Mouse (Mus musculus) spleen, postnatal 14 days (tissue): ENCODE measurements around the gene Tmem273.

Source experiments
- DNase-seq, 2 experiments: peaks; one replicate each; pipeline ENCODE4 v3.0.0; 2021 to 2022; ENCODE audit warnings: low spot score in 2 of 2

Gene Tmem273

DNA sequence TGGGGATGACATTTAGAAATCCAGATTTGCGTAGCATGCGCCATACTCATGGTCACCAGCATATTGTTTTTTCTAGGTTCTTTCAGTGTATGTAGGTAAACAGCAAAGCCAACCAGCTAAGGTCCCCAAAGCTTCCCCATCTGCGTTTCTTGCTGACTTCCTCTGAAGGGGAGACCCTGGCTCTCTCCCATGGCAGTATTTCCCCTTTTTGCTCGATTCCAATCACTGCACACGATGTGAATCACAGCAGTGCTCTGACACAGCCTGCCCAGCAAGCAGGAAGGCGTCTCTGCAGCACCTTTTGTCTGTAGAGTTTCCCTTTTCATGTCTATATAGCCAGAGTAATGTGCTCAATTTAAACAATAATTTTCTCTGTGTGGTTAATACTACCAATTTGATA, 26.7 kb downstream of the Tmem273 start:
- no peak for DNase-seq

DNA sequence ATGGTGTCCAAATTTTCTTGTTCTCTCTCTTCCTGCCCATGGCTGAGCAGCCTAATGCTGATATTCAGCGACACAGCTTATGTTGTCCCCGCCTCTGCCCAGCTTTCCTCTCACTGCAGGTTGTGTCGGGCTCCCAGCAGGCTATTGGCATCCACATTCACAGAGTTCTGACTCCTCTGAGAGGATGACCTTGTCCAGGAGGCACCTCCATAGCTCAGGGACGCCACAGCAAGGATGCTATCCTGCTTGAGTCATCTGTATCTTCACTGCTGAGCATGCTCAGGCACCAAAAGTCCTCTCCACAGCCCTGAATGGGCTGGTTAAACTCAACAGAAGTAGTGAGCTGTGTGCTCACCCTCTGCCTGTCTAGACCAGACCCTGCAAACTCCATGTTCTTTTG, 29.2 kb downstream of the Tmem273 start:
- DNase-seq, result no peak

DNA sequence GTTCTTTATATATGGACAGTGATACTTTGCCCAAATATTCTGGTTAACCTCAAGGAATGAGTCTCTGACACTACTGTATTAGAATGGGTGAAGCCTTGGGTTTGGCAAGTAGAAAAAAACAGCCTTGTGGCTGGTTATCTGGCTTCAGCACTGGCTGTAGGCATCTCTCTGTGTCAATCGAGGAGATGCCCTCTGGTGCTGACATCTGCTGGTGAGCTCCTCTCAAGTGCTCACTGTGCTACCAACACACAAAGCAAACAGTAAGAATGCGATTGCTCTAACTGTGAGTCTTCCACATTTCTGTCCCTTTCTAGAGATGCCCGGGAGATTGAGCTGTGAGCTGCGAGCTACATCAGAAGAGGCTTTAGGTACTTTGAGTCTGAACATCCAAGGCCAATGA, 30.8 kb downstream of the Tmem273 start:
- no peak for DNase-seq

GRCm38 (mm10) chr14:32817258-32817657, 31.5 kb downstream of the Tmem273 start:
- DNase-seq, result no peak

DNA sequence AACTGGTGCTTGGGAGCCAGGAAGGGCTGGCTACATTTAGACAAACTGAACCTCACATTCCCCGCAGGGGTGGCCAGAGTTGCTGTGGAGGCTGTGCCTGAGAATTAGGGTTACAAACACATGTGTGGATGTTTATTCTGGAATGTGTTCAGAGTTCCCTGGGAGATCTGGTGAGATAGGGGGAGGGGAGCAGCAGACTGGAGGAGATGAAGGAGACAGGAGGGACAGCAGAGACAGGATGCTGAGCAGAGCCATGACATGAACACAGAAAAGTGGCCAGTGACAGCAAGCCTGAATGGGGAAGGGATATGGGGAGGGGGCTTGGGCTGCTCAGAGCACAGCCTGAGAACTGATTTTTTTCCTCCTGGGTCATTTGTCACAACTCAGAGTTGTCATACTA, 33.5 kb downstream of the Tmem273 start:
- no peak for DNase-seq

- DNase-seq, result no peak
Observed at GRCm38 (mm10) chr14:32822812-32823211, 37.0 kb downstream of the Tmem273 start.

DNA sequence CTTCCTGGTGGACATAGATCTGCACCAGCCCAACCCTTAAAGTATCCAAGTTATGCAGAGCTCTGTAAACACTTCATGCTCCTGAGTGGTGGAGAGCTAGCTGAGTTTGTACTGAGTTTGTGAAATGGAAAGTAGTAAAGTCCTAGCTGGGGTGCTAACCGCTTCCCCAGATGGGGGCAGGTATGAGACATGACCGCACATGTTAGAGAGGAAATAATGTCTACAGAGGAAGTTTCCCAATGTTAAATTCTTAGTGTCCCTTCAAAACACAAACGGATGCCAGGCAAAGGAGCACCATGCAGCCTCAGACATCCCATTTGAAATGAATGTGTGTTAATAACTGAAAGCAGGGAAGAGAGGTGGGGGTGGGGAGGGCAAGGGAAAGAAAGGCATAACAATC, 38.1 kb downstream of the Tmem273 start:
- DNase-seq, result no peak

- DNase-seq, result no peak
Observed at GRCm38 (mm10) chr14:32824267-32825150, 38.7 kb downstream of the Tmem273 start.

- DNase-seq, result no peak
Observed at GRCm38 (mm10) chr14:32825426-32826032, 39.8 kb downstream of the Tmem273 start.

- DNase-seq, result no peak
Observed at GRCm38 (mm10) chr14:32827165-32827564, 41.4 kb downstream of the Tmem273 start.

DNA sequence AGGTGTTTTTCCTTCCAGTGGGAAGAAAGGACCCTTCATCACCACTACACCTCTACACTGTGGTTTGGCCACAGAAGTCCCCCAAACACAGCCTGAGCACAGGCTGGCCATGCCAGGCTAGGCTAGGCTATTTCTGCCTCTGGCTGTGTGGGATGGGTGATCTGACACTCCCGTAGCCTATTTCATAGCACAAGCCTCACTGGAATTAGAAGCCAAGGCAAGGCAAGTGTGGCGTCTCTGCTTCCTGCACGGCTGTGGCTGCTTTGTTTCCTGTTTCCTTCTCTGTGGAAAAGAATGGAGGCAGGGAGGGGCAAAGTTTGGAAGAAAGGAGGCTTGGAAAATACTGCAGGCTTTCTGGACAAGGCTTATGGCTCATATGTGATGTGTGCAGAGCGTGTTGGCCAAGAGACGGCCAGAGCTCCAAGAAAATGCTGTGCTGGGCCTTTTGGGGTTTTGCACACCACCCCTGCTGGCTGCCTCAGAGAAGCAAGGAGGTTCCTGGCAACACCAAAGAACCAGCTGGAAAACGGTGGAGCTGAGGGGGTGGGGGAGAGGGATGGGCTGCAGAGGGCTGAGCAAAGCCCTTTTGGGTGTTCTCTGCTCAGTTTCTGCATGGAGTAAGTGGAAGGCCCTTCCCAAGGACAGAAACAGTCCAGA, 42.4 kb downstream of the Tmem273 start:
- DNase-seq, result no peak

DNA sequence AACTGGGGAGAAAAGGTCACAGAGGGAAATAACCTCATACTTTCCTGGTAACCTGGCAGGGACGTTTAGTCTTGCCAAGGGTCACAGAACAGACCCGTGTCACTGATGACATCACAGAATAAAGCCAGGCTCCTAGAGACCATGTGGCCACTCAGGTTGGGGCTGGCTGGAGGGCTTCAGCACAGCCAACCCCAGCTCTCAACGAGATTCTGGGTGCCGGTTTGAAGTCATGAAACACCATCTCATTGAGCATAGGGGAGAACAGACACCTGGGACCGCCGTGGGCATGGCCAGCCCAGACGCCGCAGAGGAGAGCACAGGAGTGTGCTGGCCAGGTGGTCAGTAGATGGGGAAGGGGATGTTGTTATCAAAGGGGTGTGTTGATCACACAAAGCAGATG, 48.1 kb downstream of the Tmem273 start, which contains the start of gene Fam170b:
TSS of gene Fam170b (plus strand) at position 116 of the 400 bp plus-strand sequence.
- DNase-seq, result no peak

DNA sequence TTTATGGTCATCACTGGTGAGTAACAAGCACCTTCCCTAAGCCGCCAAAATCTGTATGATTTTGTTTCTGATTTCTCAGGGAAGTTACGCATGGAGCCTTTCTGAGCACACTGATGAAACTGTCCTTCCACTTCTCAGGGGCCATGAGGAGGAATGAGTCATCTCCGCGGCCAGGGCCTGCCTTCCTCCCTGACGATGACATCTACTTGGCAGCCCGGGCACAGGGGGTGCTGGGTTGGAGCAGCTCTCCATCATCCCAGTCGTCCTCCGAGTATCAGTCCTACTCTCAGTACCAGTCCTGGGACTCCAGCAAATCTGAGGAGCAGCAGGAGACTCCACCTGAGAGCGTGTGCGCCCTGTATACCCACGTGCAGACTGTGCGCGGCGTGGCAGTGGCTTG, 49.4 kb downstream of the Tmem273 start:
- DNase-seq, result no peak

DNA sequence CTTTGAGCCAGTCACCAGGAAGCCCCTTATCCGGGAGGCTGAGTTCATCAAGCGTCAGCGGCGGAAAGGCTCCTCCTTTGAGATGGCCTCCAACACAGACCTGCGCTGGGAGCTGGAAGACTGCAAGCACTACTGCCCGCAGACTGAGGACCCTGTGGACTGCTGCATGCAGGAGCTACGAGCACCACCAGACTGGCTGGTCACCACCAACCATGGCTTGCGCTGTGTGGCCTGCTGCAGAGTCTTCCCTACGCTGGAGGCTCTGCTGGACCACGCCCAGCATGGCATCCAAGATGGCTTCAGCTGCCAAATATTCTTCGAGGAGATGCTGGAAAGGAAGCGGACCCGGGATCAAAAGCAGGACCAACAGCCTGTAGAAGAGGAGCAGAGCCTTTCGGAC, 49.8 kb downstream of the Tmem273 start:
- DNase-seq, result no peak

- DNase-seq, result no peak
Observed at GRCm38 (mm10) chr14:32836191-32836590, 50.4 kb downstream of the Tmem273 start.

DNA sequence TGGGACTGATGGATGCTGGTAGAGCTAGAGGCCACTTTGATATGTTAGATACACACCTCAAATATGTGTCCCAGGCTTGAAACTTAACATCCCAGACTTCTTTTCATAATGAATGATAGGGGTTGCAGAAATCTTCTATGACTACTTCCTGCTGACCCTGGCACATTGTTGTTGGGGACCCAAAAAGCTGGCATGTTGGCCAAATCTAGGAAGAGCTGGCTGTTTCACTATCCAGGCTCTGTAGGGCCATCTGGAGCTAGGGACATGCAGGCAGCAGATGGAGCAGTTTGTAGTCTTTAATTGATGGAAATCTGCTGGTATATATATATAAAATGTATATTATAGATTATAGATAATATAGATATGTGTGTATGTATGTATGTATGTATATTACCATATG, 56.3 kb downstream of the Tmem273 start:
- DNase-seq, result no peak

GRCm38 (mm10) chr14:32854059-32854458, 68.3 kb downstream of the Tmem273 start:
- no peak for DNase-seq

DNA sequence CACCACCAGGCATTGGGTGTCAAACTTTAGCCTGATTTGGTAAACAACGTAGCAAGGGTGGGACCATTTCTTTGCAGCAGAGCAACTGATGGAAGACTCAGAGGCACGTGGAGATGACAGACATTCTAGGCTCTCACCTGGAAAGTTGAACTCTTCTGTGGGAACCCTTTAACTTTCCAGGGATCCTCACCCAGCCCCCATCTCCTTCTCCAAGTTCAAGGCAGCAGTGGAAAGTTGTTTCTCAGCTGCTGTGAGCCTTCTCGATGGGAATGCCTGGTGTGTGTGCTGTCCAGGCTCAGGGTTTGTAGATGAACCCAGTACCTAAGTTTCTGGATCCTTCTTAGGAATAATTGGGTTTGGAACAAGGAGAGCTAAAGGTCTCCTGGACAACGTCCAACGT, 70.5 kb downstream of the Tmem273 start:
- DNase-seq, result no peak

GRCm38 (mm10) chr14:32856681-32857328, 71.0 kb downstream of the Tmem273 start, which contains the start of gene Vstm4:
TSS of gene Vstm4 (plus strand) at chr14:32856756.
- DNase-seq, result no peak

- DNase-seq, result no peak
Observed at GRCm38 (mm10) chr14:32858361-32858760, 72.6 kb downstream of the Tmem273 start.

GRCm38 (mm10) chr14:32858941-32859510, 73.3 kb downstream of the Tmem273 start:
- no peak for DNase-seq
